Mouse (Mus musculus) hindbrain, postnatal 0 days (tissue): Measurements from ENCODE around the gene Rsad2. TPM values are rescaled to one million over a fixed set of nuclear protein-coding genes. Genes with fewer than 3 reads are reported as not detected.
"Not testable (repeated sequence)": the region's sequence is repeated elsewhere in the genome, so short reads cannot be mapped to it uniquely, and the experiment has no call there.

Experiments
- ATAC-seq: fragments of 200-750 bp; cut with Nextera tagmentation; 2 replicates; pipeline ENCODE4 v1.8.0; 2017; ENCODE audit warnings: mild to moderate bottlenecking, moderate TSS enrichment, moderate library complexity
- DNase-seq: peaks from one replicate; pipeline ENCODE4 v3.0.0-alpha.2; 2015; ENCODE audit warnings: low spot score
- H3K27ac ChIP-seq: fragments of 300-500 bp; sonication (generic); 2 replicates; pipeline ENCODE4 v1.5.1; 2014; ENCODE audit warnings: mild to moderate bottlenecking
- H3K27me3 ChIP-seq: fragments of 300-500 bp; sonication (generic); 2 replicates; pipeline ENCODE4 v1.6.1; 2014; ENCODE audit warnings: low read length, mixed read lengths; ENCODE audit not compliant: insufficient read depth
- H3K36me3 ChIP-seq: fragments of 300-500 bp; sonication (generic); 2 replicates; pipeline ENCODE4 v1.6.1; 2014; ENCODE audit warnings: low read length, mixed read lengths; ENCODE audit not compliant: insufficient read depth
- H3K4me1 ChIP-seq: fragments of 300-500 bp; sonication (generic); 2 replicates; pipeline ENCODE4 v1.6.1; 2014; ENCODE audit warnings: antibody characterized with exemption, low read length, mixed read lengths; ENCODE audit not compliant: insufficient read depth
- H3K4me2 ChIP-seq: fragments of 300-500 bp; sonication (generic); 2 replicates; pipeline ENCODE4 v1.6.1; 2014; ENCODE audit warnings: low read depth, mild to moderate bottlenecking, low read length, moderate library complexity, mixed read lengths
- H3K4me3 ChIP-seq: fragments of 300-500 bp; sonication (generic); 2 replicates; pipeline ENCODE4 v1.5.1; 2014; ENCODE audit warnings: low read length
- H3K9ac ChIP-seq: fragments of 300-500 bp; sonication (generic); replicated peaks from 2 replicates; pipeline ENCODE4 v1.6.1; 2014; ENCODE audit warnings: mild to moderate bottlenecking, low read length, moderate library complexity, mixed read lengths
- H3K9me3 ChIP-seq: fragments of 300-500 bp; sonication (generic); 2 replicates; pipeline ENCODE4 v1.6.1; 2016; ENCODE audit warnings: low read length, mixed read lengths
- CTCF ChIP-seq: IDR thresholded peaks from 2 replicates; pipeline ENCODE4 v1.5.1; 2016; ENCODE audit warnings: antibody characterized with exemption, control low read depth, low read depth
- WGBS: fragments of 180-500 bp; shearing (Covaris S2); extraction: QIAGEN DNeasy Blood & Tissue Kit; methylation state at CpG from one replicate; pipeline ENCODE4 v1.1.7; 2014; 5-methylcytosine and 5-hydroxymethylcytosine counted together
- polyA plus RNA-seq: library from polyadenylated mRNA; unstranded; fragments of >200 nt; fragmentation: Nextera tagmentation; extraction: Ambion mirVana; gene quantifications from 2 replicates; pipeline ENCODE4 v1.2.1, GENCODE M21; 2015
- total RNA-seq: library from RNA; depleted of rRNA; stranded (reverse); fragments of >200 nt; gene quantifications from 2 replicates; pipeline ENCODE4 v1.2.3, GENCODE M21; 2014; rRNA removed

The Rsad2 gene
- total RNA-seq (1.3 and 1.5 TPM in 2 replicates), polyA plus RNA-seq (1.4 and 1.5 TPM in 2 replicates)

DNA sequence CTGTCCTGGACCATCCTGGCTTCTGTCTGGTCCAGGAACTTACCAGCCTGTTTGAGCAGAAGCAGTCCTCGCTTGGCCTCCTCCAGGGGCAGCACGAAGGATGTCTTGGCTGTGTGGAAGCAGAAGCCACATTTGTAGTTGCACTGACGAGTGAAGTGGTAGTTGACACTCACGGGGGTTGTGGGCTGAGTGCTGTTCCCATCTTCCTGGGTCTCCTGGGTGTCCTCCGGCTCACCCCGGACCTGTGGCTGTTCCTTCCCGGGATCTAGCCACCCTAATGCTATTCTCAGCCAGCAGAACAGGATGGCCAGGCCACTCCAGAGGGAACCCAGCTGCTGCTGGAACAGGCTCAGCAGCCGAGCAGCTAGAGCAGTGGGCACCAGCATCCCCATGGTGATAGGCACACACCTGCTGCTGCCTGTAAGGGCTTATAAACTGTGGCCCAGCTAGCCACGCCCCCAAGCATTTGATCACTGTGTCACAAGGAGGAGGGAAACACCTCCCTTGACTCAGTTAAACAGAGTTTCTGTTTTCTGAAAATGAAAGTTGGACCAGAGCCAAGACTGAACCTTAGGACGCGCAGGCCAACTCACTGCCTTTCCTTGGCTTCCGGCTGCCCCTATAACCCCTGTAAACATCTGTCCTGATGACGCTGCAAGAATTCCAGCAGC lies at the start of gene Rsad2:
Gene Rsad2, minus strand, starts transcription at position 425 of the 671 bp plus-strand sequence.
- ATAC-seq (peak; percentile 40; the same call in 1 of the 2 replicates), DNase-seq (peak; percentile 50)
- Histone ChIP-seq H3K36me3 (no peaks in the 10 kb centered on the region), H3K9me3 (no peaks in the 10 kb centered on the region), H3K4me2 (peak within 1 kb of the TSS; percentile 42), H3K4me1 (0 out of 2 replicates have a peak, but pooled peaks cover 5% of the 10 kb centered on the region), H3K4me3 (no peak within 1 kb of the TSS), H3K27me3 (no peaks in the 10 kb centered on the region), H3K9ac (no peak within 1 kb of the TSS), H3K27ac (no peak within 1 kb of the TSS; the same call in 1 of the 2 replicates)
- no peak for TF ChIP-seq CTCF
- WGBS: 37% methylated on average over 13 of the region's 13 CpGs

- 80% methylated on average over 3 of the region's 3 CpGs for WGBS
- DNase-seq: no peak
- Histone ChIP-seq H3K9ac (no peak overlapping the region), H3K4me2 (no peak overlapping the region), H3K27me3 (no peaks in the 10 kb centered on the region), H3K4me1 (no peaks in the 10 kb centered on the region), H3K9me3 (no peaks in the 10 kb centered on the region), H3K27ac (no peak overlapping the region), H3K36me3 (no peaks in the 10 kb centered on the region), H3K4me3 (no peak overlapping the region)
- ATAC-seq: no peak
- TF ChIP-seq CTCF: no peak
Observed at GRCm38 (mm10) chr12:26501042-26501441, 44.8 kb upstream of the Rsad2 start.

DNA sequence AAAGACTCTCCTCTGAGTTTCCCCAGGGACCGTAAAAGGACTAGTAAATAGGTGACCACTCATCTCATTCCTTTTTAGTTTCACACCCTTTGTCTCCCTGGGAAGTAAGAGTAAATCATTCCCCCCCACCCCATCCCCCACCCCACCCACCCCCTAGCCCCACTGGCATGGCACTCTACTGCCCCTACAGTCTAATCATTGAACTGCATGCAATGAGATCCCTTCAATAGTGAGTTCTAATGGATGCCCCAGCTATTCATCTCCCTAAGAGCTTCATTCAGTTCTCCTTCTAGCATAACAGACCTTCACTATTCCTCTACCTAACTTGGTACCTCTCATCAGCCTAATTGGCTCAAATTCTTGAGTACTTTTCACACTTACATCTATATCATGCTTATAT lies 33.7 kb upstream of the Rsad2 start:
- 96% methylated on average over 1 of the region's 1 CpGs for WGBS
- no peaks in the 10 kb centered on the region for H3K9me3 ChIP-seq
- no peak overlapping the region for H3K4me2 ChIP-seq
- H3K27ac ChIP-seq: no peak overlapping the region
- ATAC-seq (no peak), DNase-seq (no peak)
- H3K9ac ChIP-seq: no peak overlapping the region
- 0 out of 2 replicates have a peak, but pooled peaks cover 6% of the 10 kb centered on the region for H3K4me1 ChIP-seq
- H3K4me3 ChIP-seq: no peak overlapping the region
- H3K36me3 ChIP-seq: no peaks in the 10 kb centered on the region
- peak; percentile 36; the same call in 1 of the 2 replicates for TF ChIP-seq CTCF
- H3K27me3 ChIP-seq: no peaks in the 10 kb centered on the region

DNA sequence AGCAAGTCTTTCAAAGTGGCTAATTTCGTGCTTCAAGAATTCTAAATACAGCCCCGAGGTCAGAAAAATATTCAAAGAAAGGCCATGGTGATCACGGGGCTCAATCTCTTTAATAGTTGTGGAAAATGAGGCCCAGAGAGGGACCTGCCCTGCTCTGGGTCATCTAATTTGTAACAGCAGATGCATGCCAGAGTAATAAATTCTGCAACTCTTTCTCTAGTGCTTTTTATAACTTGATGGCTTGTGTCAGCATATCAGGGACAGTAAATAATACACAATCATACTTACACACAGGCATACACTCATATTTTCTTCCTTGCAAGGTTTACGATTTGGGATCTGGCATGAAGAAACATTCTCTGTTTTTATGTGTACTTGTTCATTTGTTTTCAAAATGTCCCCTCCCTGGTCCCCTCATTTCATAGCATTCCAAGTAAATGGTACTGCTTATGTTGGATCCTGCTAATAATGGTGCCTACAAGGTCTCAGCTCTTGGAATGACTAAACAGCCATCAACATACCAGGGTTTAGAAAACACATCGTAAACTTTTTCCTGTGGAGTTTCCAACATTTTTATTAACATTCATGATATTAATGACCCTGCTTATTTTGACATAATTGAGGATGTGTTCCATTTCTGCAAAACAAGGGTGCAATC lies 32.5 kb upstream of the Rsad2 start:
- Histone ChIP-seq H3K9ac (no peak overlapping the region), H3K4me3 (no peak overlapping the region), H3K27me3 (no peaks in the 10 kb centered on the region), H3K27ac (no peak overlapping the region), H3K4me1 (0 out of 2 replicates have a peak, but pooled peaks cover 6% of the 10 kb centered on the region), H3K36me3 (no peaks in the 10 kb centered on the region), H3K9me3 (no peaks in the 10 kb centered on the region), H3K4me2 (peak overlapping the region; percentile 23; the same call in 1 of the 2 replicates)
- DNase-seq (no peak), ATAC-seq (0 out of 2 replicates have a peak, but pooled peaks have one; percentile 29)
- TF ChIP-seq CTCF: no peak
- 36% methylated on average over 5 of the region's 5 CpGs for WGBS

- H3K4me3 ChIP-seq: no peak overlapping the region
- H3K9ac ChIP-seq: no peak overlapping the region
- 31% methylated on average over 14 of the region's 14 CpGs for WGBS
- ATAC-seq: peak; percentile 77; the same call in 1 of the 2 replicates
- DNase-seq: peak; percentile 84
- peak; percentile 79 for TF ChIP-seq CTCF
- no peaks in the 10 kb centered on the region for H3K9me3 ChIP-seq
- H3K4me1 ChIP-seq: 0 out of 2 replicates have a peak, but pooled peaks cover 6% of the 10 kb centered on the region
- H3K36me3 ChIP-seq: no peaks in the 10 kb centered on the region
- no peak overlapping the region for H3K27ac ChIP-seq
- peak overlapping the region; percentile 23; the same call in 1 of the 2 replicates for H3K4me2 ChIP-seq
- no peaks in the 10 kb centered on the region for H3K27me3 ChIP-seq
Observed at GRCm38 (mm10) chr12:26487874-26488616, 31.8 kb upstream of the Rsad2 start.

GRCm38 (mm10) chr12:26485738-26486580 lies 29.7 kb upstream of the Rsad2 start:
- WGBS: 92% methylated on average over 12 of the region's 12 CpGs
- not testable (repeated sequence) for ATAC-seq, H3K9ac ChIP-seq, H3K36me3 ChIP-seq, DNase-seq, H3K4me3 ChIP-seq, H3K4me2 ChIP-seq, H3K9me3 ChIP-seq, H3K27ac ChIP-seq, H3K4me1 ChIP-seq, H3K27me3 ChIP-seq
